Mouse (Mus musculus) testis, adult 2 months (tissue): ENCODE measurements at regions not wholly inside any gene's neighbourhood (a gene's known extent, or its start where the extent isn't known, plus 50 kb on each side); places are given as distances from the start of the nearest gene placed in this dataset.

Experiments used
- CTCF ChIP-seq: fragments of 200-500 bp; IDR thresholded peaks from 2 replicates; pipeline ENCODE4 v1.5.1; 2012; ENCODE audit warnings: low read depth, mild to moderate bottlenecking, inconsistent platforms, low read length, moderate library complexity; ENCODE audit not compliant: control insufficient read depth, insufficient read depth, insufficient replicate concordance
- POLR2A ChIP-seq: fragments of 200-500 bp; IDR thresholded peaks from 2 replicates; pipeline ENCODE4 v1.6.1; 2012; ENCODE audit warnings: low read depth, mild to moderate bottlenecking, inconsistent platforms, low read length, moderate library complexity; ENCODE audit not compliant: control insufficient read depth

DNA sequence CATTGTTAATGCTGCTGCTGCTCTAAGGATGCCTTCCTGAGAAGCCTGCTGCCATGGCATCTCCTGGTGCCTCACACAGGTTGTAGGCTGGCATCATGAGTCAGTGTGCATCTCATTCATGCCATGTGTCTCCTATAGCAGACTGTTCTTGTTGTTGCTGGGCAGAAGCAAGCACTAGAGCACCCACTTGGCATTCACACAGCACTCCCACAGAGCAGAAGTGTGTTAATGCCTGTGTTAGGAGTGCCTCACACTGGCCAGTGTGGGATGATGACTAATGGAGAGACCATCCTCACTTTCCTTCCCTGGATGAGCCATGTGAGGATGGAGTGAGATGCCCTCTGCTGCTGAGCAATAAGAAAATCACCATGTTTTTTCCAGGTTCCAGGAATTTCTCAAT lies 146.9 kb upstream of the Pum3 start:
- TF ChIP-seq CTCF (no peak), POLR2A (no peak)
